Mouse (Mus musculus) lung, adult 2 months (tissue): ENCODE measurements at regions not wholly inside any gene's neighbourhood (a gene's known extent, or its start where the extent isn't known, plus 50 kb on each side); places are given as distances from the start of the nearest gene placed in this dataset.

ENCODE experiments used
- CTCF ChIP-seq: fragments of 200-500 bp; IDR thresholded peaks from 2 replicates; pipeline ENCODE4 v1.5.1; 2011; ENCODE audit warnings: mild to moderate bottlenecking, low read length, control low read depth; ENCODE audit not compliant: insufficient read depth
- POLR2A ChIP-seq: fragments of 200-500 bp; IDR thresholded peaks from 2 replicates; pipeline ENCODE4 v1.6.1; 2011; ENCODE audit warnings: low read depth, mild to moderate bottlenecking, control low read depth, low read length, borderline replicate concordance; ENCODE audit errors: extremely low read depth

- TF ChIP-seq POLR2A: no peak
- TF ChIP-seq CTCF: no peak
Measured at GRCm38 (mm10) chr9:61059225-61059624, 264.9 kb downstream of the Uaca start.
